Mouse (Mus musculus) thymus, adult 2 months (tissue): ENCODE results near the gene Kctd14. TPM values are rescaled to one million over a fixed set of nuclear protein-coding genes. Genes with fewer than 3 reads are reported as not detected.

Experiments
- DNase-seq: peaks from one replicate; pipeline ENCODE4 v3.0.0; 2021
- H3K27ac ChIP-seq: fragments of 200-500 bp; 2 replicates; pipeline ENCODE4 v1.5.1; 2012; ENCODE audit warnings: low read length, control low read depth; ENCODE audit not compliant: control insufficient read depth, insufficient read depth
- H3K27me3 ChIP-seq: fragments of 200-500 bp; 2 replicates; pipeline ENCODE4 v1.6.1; 2012; ENCODE audit warnings: mild to moderate bottlenecking, low read length, moderate library complexity, mixed read lengths; ENCODE audit not compliant: control insufficient read depth, insufficient read depth
- H3K36me3 ChIP-seq: fragments of 200-500 bp; 2 replicates; pipeline ENCODE4 v1.6.1; 2012; ENCODE audit warnings: mild to moderate bottlenecking, low read length, moderate library complexity; ENCODE audit not compliant: control insufficient read depth, insufficient read depth
- H3K4me1 ChIP-seq: fragments of 200-500 bp; replicated peaks from 2 replicates; pipeline ENCODE4 v1.6.1; 2012; ENCODE audit warnings: low read length; ENCODE audit not compliant: control insufficient read depth, insufficient read depth
- H3K4me3 ChIP-seq: fragments of 200-500 bp; 2 replicates; pipeline ENCODE4 v1.5.1; 2012; ENCODE audit warnings: mild to moderate bottlenecking, low read length, control low read depth, moderate library complexity; ENCODE audit not compliant: control insufficient read depth, insufficient read depth
- CTCF ChIP-seq: fragments of 200-500 bp; IDR thresholded peaks from 2 replicates; pipeline ENCODE4 v1.5.1; 2012; ENCODE audit warnings: mild to moderate bottlenecking, control low read depth, low read length, moderate library complexity, borderline replicate concordance; ENCODE audit not compliant: control insufficient read depth, poor library complexity, insufficient read depth; ENCODE audit errors: extremely low read depth
- POLR2A ChIP-seq: fragments of 200-500 bp; IDR thresholded peaks from 2 replicates; pipeline ENCODE4 v1.6.1; 2012; ENCODE audit warnings: mild to moderate bottlenecking, low read length, control low read depth, moderate library complexity; ENCODE audit not compliant: control insufficient read depth, poor library complexity, insufficient read depth; ENCODE audit errors: extremely low read depth
- WGBS: fragments of 180-500 bp; shearing (Covaris S2); methylation state at CpG from one replicate; pipeline ENCODE4 v1.1.7; 2018; 5-methylcytosine and 5-hydroxymethylcytosine counted together
- polyA plus RNA-seq: library from polyadenylated mRNA; depleted of rRNA; stranded (reverse); fragments of >200 nt; gene quantifications from 2 replicates; pipeline ENCODE4 v1.2.3, GENCODE M21; 2012

Kctd14 gene
- polyA plus RNA-seq, 1 experiment: 4.9 TPM

DNA sequence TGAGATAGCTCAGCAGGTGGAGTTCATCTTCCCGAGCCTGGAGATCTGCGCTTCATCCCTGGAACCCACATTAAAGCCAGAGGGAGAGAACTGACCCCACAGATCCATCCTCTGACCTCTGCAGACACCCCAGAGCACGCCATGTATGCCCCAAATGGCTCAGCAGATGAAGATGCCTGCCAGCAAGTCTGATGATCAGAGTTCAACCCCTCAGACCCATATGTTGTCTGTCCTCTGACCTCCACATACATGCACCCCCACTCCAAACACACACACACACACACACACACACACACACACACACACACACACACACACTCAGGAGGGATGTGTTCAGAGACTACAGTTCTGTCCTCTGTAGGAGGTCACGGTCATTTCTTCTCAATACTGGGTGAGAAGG lies 34.6 kb upstream of the Kctd14 start:
- TF ChIP-seq POLR2A: no peak
- TF ChIP-seq CTCF: no peak
- Histone ChIP-seq H3K4me1 (no peaks in the 10 kb centered on the region), H3K36me3 (no peaks in the 10 kb centered on the region), H3K4me3 (no peak overlapping the region), H3K27me3 (no peaks in the 10 kb centered on the region), H3K27ac (no peak overlapping the region)
- 89% methylated on average over 4 of the region's 4 CpGs for WGBS
- no peak for DNase-seq

DNA sequence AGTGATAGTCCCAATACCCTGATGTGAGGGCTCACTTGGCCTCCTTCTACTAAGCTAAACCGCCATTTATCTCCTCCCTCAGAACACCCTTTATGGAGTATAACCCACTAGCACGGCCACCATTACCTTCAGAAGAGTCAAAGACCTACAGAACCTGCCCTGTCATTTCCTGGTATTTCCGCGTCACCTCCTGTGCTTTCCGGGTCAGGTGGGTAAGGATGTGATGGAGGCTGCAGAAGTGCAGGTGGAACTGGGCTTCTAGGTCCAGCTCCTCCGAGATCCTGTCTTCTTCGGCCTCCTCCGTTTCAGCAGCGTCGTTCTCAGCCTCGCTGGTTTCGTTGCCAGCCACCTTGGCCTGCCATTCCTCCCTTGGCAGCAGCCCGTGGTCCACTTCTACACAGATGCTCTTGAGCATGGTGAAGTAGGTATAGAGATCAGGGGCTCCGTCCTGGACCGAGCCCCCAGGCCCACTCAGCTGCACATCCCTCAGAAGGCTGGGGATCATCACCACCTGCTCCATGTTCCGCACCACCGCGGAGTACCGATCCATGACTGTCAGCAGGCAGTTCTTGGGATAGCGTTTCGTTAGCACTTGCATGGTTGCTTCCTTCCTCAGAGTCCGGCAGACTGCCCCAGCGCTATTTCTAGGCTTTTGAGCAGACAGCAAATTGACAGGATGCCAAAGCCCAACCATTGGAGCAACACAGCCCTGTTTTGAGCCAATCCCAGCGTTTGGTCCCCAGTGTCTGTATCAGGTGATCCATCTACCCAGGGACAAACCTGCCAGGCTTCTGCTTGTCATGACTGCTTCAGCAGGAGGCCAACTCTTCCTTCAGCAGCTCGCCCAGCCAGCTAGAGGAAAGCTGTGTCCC lies 34.0 kb upstream of the Kctd14 start, which contains the start of gene Thrsp:
Gene Thrsp (minus strand): TSS at position 825 of the 872 bp plus-strand sequence.
- 84% methylated on average over 25 of the region's 25 CpGs for WGBS
- H3K4me3 ChIP-seq: no peak within 1 kb of the TSS
- H3K27me3 ChIP-seq: no peaks in the 10 kb centered on the region
- TF ChIP-seq POLR2A: no peak
- TF ChIP-seq CTCF: no peak
- DNase-seq: no peak
- H3K27ac ChIP-seq: no peak within 1 kb of the TSS
- no peaks in the 10 kb centered on the region for H3K4me1 ChIP-seq
- no peaks in the 10 kb centered on the region for H3K36me3 ChIP-seq

GRCm38 (mm10) chr7:97418717-97419116 lies 32.4 kb upstream of the Kctd14 start:
- TF ChIP-seq CTCF: no peak
- no peaks in the 10 kb centered on the region for H3K36me3 ChIP-seq
- H3K4me1 ChIP-seq: no peaks in the 10 kb centered on the region
- DNase-seq: no peak
- H3K27ac ChIP-seq: no peak overlapping the region
- no peaks in the 10 kb centered on the region for H3K27me3 ChIP-seq
- 95% methylated on average over 5 of the region's 5 CpGs for WGBS
- no peak overlapping the region for H3K4me3 ChIP-seq

GRCm38 (mm10) chr7:97419163-97419562 lies 32.0 kb upstream of the Kctd14 start:
- TF ChIP-seq CTCF (no peak), POLR2A (no peak)
- H3K27ac ChIP-seq: no peak overlapping the region
- DNase-seq: no peak
- H3K4me3 ChIP-seq: no peak overlapping the region
- no peaks in the 10 kb centered on the region for H3K4me1 ChIP-seq
- no peaks in the 10 kb centered on the region for H3K36me3 ChIP-seq
- no peaks in the 10 kb centered on the region for H3K27me3 ChIP-seq
- WGBS: 94% methylated on average over 5 of the region's 5 CpGs

DNA sequence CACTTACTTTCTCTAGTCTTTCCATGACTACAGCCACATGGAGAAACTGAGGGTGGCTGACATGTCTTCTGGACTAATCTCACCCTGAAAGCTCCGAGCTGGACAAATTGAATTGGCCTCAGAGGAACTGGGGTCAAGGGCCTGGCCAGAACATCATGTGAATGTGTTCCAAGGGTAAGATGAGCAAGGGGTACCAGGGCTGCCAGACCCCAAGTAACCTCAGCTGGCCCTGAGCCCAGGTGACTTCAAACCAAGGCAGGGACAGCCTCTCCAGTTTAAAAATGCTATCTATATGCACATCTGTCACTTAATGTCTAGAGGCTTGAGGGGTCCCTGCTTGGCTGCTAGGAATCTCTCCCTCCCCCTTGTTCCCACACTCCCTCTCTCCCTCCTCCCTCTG lies 30.7 kb upstream of the Kctd14 start:
- no peak overlapping the region for H3K4me3 ChIP-seq
- H3K4me1 ChIP-seq: no peaks in the 10 kb centered on the region
- H3K36me3 ChIP-seq: no peaks in the 10 kb centered on the region
- WGBS: 96% methylated on average over 1 of the region's 1 CpGs
- TF ChIP-seq POLR2A: no peak
- TF ChIP-seq CTCF: no peak
- DNase-seq: no peak
- no peak overlapping the region for H3K27ac ChIP-seq
- H3K27me3 ChIP-seq: no peaks in the 10 kb centered on the region

DNA sequence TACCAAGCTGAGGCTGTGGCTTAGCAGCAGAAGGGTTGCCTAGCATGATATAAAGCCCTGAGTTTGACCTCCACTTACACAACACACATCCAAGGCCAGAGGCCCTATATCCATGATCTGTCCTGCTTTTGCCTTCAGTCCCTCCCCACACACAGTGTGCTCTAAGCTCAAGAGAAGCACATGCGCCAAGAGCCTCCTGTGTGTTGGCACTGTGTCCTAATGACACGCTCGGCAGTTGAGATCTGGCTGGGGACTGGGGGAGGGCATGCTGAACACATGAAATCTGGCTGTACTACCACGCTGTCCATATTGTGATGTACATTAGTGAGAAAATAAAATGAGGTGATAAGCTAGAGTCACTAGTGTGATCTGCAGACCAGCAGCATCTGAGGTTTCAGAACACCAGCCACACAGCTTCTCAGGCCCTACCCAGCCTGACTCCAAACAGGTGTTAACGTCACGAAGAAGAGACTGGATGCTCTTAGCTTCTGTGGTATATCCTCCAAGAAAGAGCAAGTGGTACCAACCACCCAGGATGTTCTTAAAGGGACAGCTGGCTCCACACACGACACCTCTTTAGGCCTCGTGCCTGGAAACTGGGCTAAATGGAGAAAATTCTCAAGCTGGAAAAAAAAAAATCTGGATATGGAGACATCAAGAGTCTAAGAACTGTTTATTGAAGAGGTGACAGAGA lies 30.0 kb upstream of the Kctd14 start:
- 84% methylated on average over 8 of the region's 8 CpGs for WGBS
- no peak for DNase-seq
- H3K4me1 ChIP-seq: no peaks in the 10 kb centered on the region
- H3K4me3 ChIP-seq: no peak overlapping the region
- H3K36me3 ChIP-seq: no peaks in the 10 kb centered on the region
- no peak overlapping the region for H3K27ac ChIP-seq
- TF ChIP-seq CTCF: no peak
- no peak for TF ChIP-seq POLR2A
- H3K27me3 ChIP-seq: no peaks in the 10 kb centered on the region

DNA sequence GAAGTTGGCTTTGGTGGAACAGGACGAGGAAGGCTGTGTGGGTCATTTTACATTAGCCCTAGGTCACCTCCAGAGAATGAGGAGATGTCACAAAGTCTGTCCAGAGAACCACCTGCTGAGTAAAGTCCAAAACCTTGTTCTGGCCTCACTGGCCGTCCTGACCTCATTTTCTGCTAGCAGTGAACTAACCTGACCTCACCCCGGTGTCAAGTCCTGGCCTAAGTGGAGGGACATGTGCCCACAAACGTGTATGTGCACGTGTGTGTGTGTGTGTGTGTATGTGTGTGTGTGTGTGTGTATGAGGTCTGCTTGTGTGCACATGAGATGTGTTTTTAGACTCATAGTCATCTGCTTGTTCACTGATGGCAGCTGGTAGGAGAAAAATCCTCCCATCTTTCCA lies 27.4 kb upstream of the Kctd14 start:
- H3K27me3 ChIP-seq: no peaks in the 10 kb centered on the region
- H3K27ac ChIP-seq: no peak overlapping the region
- WGBS: 67% methylated on average over 5 of the region's 5 CpGs
- TF ChIP-seq CTCF (no peak), POLR2A (no peak)
- no peaks in the 10 kb centered on the region for H3K4me1 ChIP-seq
- no peak overlapping the region for H3K4me3 ChIP-seq
- no peaks in the 10 kb centered on the region for H3K36me3 ChIP-seq
- DNase-seq: no peak
